Mouse (Mus musculus): ENCODE data around the gene Rag1.

DNA sequence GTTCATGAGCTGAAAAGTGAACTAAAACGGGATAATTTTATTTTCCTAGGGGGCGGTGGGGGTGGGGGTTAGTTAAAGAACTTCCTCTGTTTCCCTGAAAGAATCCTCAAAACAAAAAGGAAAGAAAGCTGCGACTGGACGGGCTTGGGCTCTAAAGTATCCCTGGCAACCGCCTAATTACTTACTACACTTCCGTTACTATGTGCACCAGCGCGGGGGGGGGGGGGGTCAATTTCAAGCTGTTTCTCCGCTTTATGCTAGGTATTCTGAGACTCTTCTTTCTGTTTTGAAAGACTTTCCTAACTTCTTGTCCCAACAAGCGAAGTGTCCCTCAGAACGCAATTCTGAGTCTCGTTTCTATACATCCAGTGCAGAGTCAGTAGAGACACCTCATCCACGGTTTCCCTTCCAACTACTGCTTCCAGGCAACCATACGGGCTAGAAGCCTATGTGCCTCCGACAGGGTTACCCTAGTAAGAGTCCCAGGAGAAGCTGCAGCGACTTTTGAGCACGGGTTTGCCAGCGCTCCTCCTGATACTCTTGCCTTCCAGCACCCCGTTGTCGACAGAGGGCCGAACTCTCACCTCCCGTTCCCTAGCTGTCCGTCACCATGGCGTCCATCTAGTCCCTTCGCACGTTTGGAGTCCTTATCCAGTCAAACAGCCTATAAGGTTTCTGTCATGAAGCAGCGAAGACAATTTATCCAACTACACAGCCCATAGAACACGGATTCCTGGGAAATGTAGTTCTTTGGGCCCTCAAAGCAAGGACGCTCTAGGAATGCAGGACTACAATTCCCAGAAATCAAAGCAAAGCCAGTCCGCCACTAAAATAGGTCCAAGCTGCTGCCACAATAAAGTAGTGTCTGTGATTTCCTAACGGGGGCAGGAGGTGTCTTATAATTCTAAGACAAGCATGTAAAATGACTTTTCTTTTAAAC, 20.7 kb downstream of the Rag1 start:
- no peak for TF ChIP-seq CTCF (IDR thresholded peaks at IDR 0.05; ENCODE audit: low read depth, low read length)
- no peak for TF ChIP-seq TAL1 (conservative IDR thresholded peaks at IDR 0.05; ENCODE audit: low read depth, low read length)
- no peak for TF ChIP-seq POLR2AphosphoS5 (IDR thresholded peaks at IDR 0.05; ENCODE audit: insufficient replicate concordance, low read depth, low read length)

All from G1E (cell line).